Mouse (Mus musculus): ENCODE measurements around the gene Zfp865.

The Zfp865 gene

DNA sequence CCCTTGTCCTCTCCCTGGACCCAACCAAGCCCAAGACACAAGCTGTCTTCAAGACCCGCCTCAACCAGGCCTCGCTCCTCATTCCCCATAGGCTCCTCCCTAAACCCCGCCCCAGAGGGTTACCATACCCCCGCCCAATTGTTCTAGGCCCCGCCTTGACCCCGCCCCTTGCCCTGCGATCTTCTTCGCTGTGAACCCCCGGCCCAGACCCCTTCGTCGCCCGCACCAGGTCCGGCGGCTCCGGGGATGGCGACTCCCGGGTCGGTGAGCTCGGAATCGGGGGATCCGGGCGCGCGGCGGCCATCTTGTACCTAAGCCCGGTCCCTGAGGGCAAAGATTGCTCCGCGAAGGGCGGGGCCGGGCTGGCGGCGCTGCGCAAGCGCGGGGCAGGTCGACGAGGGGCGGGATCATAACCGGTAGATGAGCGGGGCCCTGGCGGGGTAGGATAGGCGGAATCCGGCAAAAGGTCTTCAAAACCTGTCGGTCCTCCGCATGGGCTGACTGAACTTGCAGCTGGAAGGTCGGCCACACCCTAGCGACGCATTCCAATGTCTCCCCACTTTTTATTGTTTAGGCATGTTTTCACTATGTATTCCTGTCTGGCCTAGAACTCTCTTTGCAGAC is 18.0 kb downstream of the Zfp865 start, which contains the start of gene Zfp784:
Gene Zfp784 (minus strand): TSS at position 338 of the 624 bp plus-strand sequence.
- in situ Hi-C loops (cut with MboI; ENCODE audit: low pct_unique_long_range_greater_than_20kb in 1 of 2, low sequenced_read_pairs in 2 of 2, unreplicated experiment in 1 of 2): no loop called here

DNA sequence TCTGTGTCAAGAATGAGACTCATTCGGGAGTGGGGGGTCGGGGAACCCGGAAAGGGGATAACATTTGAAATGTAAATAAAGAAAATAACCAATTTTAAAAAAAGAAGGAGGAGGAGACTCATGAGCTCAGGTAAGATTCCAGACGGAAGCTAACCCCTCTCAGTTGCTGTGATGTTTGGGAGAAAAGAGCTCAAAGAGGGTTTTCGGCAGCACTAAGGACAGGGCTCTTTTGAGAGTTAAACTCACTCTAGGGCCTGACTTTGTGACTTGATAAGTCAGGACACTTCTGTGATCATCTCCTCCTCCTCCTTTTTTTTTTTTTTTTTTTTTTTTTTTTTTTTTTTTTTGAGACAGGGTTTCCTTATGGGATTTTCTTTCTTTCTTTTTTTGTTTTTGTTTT is 18.8 kb downstream of the Zfp865 start:
- in situ Hi-C loops (cut with MboI; ENCODE audit: low pct_unique_long_range_greater_than_20kb in 1 of 2, low sequenced_read_pairs in 2 of 2, unreplicated experiment in 1 of 2): no loop called here

DNA sequence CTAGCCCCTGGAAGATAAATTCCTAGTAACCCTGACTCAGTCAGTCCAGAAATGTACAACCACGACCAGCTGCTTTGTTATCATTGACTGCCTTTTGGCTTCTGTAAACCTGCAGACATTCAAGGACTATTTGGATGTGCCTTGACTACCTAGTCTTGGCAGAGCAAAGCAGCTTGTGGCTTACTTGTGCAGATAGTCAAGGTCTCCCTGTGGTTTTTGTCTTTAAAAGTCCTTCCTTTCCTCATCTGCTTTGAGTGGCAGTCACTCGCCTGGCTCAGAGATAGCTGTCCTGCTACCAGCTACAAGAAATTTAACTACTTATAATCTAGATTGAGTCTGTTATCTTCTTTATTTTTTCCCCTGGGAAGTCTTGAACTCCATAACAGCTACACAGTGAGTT is 24.8 kb downstream of the Zfp865 start:
- in situ Hi-C loops (cut with MboI; ENCODE audit: low pct_unique_long_range_greater_than_20kb in 1 of 2, low sequenced_read_pairs in 2 of 2, unreplicated experiment in 1 of 2): loop anchor here in 1 of 2 experiments (5.0 kb wide), 1 partner anchor 103 kb away; no protein-coding TSS in a partner anchor

DNA sequence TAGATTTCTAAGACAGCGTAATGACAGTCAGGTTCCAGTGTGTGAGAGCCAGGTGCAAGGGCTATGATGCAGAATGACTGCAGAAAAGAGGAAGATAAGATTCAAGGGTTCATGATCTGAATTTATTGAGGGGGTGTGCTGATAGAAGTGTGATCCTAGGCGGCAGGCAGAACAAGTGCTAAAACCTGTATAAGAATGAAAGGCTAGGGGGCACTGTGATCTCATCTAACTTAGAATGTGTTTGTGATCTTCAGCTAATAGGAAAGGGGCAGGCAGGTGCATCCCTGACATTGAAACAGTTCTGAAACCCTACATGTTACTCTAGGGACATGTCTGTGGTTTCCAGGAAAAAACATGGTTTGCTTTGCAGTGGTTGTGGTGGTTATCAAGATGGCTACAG is 25.9 kb downstream of the Zfp865 start:
- in situ Hi-C loops (cut with MboI; ENCODE audit: low pct_unique_long_range_greater_than_20kb in 1 of 2, low sequenced_read_pairs in 2 of 2, unreplicated experiment in 1 of 2): loop anchor here in 1 of 2 experiments (5.0 kb wide), 1 partner anchor 104 kb away; no protein-coding TSS in a partner anchor

DNA sequence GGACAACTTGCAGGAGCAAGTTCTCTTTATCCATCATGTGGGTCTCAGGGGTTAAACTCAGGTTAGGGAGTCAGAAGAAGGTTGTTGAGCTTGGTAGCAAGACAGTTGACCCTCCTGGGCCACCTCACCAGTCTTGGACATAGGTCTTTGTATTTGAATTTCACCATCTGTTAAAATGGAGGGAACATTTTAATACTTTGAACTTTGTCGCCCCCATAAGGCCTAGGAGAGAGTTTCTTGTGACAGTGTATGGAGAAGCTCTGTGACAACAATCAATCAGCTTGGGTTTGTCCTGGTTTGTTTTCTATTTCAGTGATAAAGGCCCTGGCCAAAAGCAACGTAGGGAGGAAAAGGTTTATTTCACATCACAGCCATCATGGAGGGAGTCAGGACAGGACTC is 27.1 kb downstream of the Zfp865 start:
- in situ Hi-C loops (cut with MboI; ENCODE audit: low pct_unique_long_range_greater_than_20kb in 1 of 2, low sequenced_read_pairs in 2 of 2, unreplicated experiment in 1 of 2): loop anchor here in 1 of 2 experiments (5.0 kb wide), 1 partner anchor 105 kb away; no protein-coding TSS in a partner anchor

DNA sequence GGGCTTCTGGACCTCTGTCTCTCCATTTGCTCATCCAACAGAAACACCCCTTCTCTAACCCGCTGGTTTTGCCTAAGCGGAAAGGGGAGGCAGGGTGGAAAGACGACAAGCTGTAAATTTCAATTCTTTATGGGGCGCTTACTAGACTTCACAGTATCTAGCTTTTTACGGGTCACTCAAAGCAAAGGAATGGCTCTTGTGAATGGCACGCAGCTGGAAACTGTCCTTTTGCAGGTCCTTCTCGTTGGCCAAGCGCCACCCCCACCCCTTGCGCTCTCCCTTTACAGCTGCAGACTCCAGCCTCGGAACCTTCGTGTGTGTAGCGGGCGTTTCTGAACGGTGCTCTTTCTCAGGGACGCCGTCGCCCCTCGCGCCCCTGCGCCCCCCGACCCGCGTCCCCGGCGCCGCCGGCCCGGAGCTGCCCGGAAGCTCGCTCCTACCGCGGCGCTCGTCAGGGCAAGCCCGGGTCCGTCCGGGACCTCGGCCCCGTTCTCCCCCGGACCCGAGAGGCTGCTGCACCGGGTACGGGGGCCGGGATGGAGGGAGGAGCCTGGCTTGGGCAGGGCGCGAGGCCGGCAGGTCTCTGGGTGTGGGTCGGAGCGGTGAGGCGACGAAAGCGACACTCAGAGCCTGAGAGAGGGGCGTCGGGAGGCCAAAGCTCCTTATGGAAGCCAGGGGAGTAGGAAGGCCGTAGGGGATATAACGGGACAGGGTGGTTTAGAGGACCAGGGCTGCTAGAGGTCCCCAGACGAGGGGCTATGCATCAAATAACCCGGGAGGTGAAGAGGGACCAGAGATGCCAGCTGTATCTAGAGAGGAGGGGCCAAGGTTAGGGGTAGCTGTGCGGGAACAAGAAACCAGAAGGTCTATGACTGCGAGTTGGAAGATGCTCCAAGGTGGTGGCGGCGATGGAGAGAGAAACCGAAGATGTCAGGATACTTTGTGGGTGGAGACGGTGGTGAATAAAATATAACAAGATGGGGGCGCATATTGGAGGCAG is 31.3 kb downstream of the Zfp865 start, which contains the start of gene Zfp580:
Gene Zfp580 (plus strand): TSS at position 346 of the 1,000 bp plus-strand sequence.
- in situ Hi-C loops (cut with MboI; ENCODE audit: low pct_unique_long_range_greater_than_20kb in 1 of 2, low sequenced_read_pairs in 2 of 2, unreplicated experiment in 1 of 2): no loop called here

DNA sequence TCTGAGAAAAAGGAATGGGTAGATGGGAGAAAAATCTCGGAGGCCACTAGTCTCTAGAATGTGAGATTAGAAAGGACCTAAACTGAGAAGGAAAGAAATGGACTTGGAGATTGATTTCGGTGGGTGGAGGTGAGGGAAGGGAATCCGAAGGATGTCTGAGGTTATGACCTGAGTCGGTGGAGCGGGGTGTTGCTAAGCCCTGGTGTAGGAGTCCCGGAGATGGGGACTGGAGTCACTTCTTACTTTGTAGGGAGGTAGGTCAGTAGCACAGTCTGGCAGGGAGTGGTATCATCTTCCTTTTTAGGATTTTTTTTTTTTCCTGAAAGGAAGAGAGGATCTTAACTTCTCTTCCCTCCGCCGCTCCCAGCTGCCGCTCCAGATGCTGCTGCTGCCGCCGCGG is 32.3 kb downstream of the Zfp865 start:
- in situ Hi-C loops (cut with MboI; ENCODE audit: low pct_unique_long_range_greater_than_20kb in 1 of 2, low sequenced_read_pairs in 2 of 2, unreplicated experiment in 1 of 2): no loop called here

DNA sequence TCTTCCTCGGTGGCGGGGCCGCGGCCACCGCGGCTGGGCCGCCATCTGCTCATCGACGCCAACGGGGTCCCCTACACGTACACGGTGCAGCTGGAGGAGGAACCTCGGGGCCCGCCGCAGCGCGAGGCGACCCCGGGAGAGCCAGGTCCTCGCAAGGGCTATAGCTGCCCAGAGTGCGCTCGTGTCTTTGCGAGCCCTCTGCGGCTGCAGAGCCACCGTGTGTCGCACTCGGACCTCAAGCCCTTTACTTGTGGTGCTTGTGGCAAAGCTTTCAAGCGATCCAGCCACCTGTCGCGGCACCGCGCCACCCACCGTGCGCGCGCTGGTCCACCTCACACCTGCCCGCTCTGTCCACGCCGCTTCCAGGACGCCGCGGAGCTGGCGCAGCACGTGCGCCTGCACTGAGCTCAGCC is 32.8 kb downstream of the Zfp865 start:
- in situ Hi-C loops (cut with MboI; ENCODE audit: low pct_unique_long_range_greater_than_20kb in 1 of 2, low sequenced_read_pairs in 2 of 2, unreplicated experiment in 1 of 2): no loop called here

DNA sequence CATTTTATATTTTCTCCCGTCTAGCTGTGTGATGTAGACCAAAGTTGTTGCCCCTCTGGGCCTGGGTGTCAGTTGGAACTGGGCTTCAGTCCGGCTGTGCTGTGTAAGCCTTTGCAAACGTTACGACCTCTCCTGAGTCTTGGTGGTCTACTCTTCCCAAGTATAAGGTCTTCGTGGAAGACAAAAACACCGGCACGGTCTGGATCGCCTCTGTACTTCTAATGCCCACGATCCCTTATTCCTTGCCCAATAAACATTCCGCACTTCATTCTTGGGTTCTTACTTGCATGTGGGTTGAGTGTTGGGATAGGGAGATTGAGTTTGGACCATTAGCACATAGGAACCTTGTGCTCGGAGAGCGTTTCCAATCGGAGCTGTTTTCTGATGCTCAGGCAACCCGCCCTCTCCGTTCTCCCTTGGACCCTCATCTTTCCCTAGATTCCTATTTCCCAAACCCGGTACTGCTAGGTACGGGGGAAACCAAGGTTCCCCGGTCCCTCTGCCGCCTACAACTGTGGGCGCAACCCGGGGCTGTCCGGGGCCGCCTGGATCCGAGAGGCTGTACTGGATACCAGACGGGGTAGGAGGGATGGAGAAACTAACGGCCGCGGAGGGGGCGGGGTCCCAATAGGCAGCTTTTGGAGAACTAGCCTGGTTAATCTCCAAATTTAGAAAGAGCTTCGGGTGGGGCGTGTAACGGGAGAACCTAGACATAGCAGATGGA is 33.4 kb downstream of the Zfp865 start:
- in situ Hi-C loops (cut with MboI; ENCODE audit: low pct_unique_long_range_greater_than_20kb in 1 of 2, low sequenced_read_pairs in 2 of 2, unreplicated experiment in 1 of 2): no loop called here

DNA sequence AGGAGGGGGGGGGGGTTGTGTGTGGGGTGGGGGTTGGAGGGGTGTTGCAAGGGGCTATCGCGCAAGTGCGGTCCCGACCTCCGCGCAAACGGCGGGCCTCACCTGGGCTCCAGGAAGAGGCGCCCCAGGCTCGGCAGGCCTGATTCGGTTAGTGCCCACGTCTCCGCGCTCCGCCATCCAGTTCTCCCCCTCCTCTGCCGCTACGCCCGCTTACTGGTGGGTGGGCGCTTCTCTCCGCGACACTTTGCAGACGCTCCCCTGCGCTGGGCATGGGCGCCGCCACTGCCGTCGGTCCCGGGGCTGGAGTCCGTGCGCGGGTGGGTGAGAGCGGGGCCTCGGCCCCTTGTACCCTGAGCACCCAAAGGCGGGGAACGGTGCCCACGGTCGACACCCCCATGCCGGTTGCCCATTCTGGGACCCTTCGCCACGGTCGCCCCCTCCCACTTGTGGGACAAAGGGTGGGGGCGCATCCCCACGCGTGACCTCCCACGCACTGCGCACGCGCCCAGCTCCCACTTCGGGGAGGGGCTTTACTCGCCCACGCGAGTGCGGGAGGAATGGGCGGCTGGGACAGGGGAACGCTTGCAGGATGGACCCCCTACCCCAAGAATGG is 36.6 kb downstream of the Zfp865 start:
- in situ Hi-C loops (cut with MboI; ENCODE audit: low pct_unique_long_range_greater_than_20kb in 1 of 2, low sequenced_read_pairs in 2 of 2, unreplicated experiment in 1 of 2): no loop called here

DNA sequence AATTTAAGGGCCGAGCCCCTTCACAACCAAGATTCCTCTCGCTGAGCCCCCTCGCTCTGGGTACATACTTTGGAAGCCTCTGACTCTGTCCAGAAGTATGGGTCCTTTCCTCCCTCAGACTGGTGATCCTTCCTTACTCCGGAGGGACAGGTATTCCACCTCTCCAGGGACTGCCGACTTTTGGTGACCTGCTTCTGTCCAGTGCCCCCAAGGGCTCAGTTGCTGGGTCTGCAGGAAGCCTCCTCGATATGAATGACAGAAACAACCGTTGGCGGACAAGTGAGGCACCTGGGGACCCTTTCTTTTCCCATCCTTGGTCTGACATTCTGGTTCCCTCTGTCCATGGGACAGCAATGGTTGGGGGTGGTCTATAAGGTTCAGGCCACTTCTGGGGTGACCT is 37.2 kb downstream of the Zfp865 start:
- in situ Hi-C loops (cut with MboI; ENCODE audit: low pct_unique_long_range_greater_than_20kb in 1 of 2, low sequenced_read_pairs in 2 of 2, unreplicated experiment in 1 of 2): no loop called here

DNA sequence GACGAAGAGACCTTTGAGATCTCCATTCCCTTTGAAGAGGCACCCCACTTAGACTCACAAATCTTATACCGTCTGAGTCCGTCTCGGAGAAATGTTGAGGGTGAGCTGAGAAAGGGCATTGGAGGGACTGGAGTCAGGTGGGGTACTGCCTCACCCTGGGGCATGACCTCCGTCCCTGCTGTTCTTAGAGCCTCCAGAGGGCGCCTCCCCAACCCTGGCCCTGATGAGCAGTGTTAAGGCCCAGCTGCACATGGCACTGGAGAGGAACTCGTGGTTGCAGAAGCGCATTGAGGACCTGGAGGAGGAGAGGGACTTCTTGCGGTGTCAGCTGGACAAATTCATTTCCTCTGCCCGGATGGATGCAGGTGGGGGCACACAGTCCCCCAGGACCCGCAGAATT is 37.6 kb downstream of the Zfp865 start:
- in situ Hi-C loops (cut with MboI; ENCODE audit: low pct_unique_long_range_greater_than_20kb in 1 of 2, low sequenced_read_pairs in 2 of 2, unreplicated experiment in 1 of 2): no loop called here

DNA sequence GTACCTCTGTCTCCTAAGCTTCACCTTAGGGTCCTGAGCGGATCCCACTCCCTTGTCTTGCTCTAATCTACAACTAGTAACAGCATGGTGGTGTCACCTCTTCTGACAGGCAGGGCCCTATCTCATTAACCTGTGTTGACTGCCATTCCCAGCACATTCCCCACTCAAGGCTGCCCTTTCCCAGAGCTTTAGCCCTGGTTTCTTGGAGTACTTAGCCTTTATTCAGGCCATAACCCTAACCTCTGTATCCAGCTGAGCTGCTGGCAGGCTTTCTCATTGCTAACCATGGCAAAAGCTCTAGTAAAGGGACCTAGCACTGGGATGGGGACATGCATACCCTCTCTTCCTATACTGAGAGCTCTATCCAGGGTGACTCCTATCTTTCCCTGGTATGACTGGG is 38.5 kb downstream of the Zfp865 start:
- in situ Hi-C loops (cut with MboI; ENCODE audit: low pct_unique_long_range_greater_than_20kb in 1 of 2, low sequenced_read_pairs in 2 of 2, unreplicated experiment in 1 of 2): no loop called here

DNA sequence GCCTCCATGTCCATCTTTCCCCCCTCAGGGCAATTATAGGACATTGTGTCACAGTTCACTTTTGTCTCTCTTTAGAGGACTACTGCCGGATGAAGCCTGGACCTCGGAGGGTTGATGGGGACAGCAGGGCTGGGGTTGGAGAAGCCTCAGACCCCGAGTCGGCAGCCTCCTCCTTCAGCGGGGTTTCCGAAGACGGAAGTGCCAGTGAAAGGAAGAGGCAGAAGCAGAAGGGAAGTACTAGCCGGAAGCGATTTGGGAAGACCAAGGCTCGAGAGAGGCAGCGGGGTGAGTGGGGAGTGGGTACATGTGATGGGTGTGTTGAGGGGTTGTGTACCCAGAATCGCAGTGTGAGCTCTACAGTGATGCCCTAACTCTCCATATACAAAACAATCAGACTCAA is 39.2 kb downstream of the Zfp865 start:
- in situ Hi-C loops (cut with MboI; ENCODE audit: low pct_unique_long_range_greater_than_20kb in 1 of 2, low sequenced_read_pairs in 2 of 2, unreplicated experiment in 1 of 2): no loop called here

DNA sequence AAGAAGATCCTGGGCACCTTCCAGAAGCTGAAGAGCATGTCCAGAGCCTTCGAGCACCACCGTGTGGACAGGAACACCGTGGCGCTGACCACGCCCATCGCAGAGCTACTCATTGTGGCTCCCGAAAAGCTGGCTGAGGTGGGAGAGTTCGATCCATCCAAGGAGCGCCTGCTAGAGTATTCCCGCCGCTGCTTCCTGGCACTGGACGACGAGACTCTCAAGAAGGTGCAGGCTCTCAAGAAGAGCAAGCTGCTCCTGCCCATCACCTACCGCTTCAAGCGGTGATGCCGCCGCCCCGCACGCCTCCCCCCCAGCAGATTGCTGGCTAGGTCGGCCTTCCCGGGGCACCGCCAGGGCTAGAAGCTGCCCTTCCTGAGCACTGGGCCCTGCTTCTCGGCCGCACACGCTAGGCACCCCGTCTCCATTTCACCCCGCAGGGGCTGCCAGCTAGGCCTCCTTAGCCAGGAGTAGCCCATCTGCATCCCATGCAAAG is 40.1 kb downstream of the Zfp865 start:
- in situ Hi-C loops (cut with MboI; ENCODE audit: low pct_unique_long_range_greater_than_20kb in 1 of 2, low sequenced_read_pairs in 2 of 2, unreplicated experiment in 1 of 2): loop anchor here in 1 of 2 experiments (5.0 kb wide), 1 partner anchor 38 kb away; the partner anchor contains the start of genes Ccdc106 and Zfp865

DNA sequence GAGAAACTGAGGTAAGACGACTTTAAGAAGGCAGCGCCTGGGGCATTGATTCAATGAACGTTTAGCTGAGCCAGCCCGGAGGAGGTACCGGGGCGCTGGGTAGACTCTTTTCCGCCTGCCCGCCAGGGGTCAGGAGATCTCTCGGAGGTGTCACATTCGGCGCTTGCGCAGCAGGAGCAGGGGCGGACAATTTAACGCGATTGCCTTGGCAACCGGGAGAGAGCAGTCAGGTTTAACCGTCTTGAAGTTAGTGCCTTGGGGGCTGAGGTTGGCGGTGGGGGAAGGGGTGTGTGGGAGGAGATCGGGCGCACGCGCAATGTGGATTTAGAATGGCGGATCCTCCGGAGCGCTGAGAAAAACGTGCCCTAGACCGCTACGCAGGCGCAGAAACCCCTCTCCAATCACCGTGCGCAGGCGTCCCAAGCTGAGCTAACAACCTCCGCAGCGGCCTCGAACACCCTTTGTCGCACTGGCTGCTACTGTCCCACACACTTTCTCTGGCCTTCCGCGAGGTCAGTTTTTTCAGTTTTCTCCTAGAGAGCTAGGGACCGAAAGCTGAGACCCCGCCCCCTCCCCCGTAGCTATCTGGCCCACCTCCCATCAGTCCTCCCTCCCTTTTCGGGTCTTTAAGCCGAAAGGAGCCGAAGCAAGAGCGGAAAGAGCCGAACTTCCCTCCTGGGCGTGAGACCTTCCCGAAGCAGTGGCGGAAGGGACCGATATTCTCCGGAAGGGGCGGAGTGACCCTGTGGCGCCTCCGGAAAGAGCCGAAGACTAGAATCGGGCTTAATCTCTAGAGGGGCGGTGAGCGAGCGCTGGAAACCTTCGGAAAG is 41.0 kb downstream of the Zfp865 start:
- in situ Hi-C loops (cut with MboI; ENCODE audit: low pct_unique_long_range_greater_than_20kb in 1 of 2, low sequenced_read_pairs in 2 of 2, unreplicated experiment in 1 of 2): loop anchor here in 1 of 2 experiments (5.0 kb wide), 1 partner anchor 39 kb away; the partner anchor contains the start of genes Ccdc106 and Zfp865

DNA sequence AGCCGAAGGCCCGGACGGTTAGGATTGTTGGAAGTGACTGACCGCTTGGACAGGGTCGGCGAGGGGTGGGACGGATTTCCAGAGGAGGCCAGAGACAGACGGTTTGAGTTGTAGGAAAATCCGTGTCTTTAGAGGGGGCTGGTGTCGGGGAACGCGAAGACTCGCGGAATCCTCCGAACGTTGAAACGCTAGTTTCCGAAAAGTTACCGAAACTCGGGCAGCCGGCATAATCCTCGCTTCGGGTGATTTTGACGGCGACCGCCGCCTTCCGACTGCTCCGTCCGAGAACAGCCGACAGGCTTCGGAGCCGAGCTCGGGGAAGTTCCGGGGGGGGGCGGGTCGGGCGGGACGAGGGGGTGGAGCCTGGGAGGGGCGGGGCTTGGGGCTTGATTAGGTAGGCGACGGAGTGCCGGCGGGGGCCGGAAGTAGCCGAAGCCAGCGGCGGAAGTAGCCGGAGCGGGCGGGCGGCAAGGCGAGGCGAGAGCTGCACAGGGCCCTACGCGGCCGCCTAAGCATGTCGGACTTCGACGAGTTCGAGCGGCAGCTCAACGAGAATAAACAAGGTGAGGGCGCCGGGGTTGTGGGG is 41.7 kb downstream of the Zfp865 start, which contains the start of gene U2af2:
Gene U2af2 (plus strand): TSS at position 370 of the 586 bp plus-strand sequence.
- in situ Hi-C loops (cut with MboI; ENCODE audit: low pct_unique_long_range_greater_than_20kb in 1 of 2, low sequenced_read_pairs in 2 of 2, unreplicated experiment in 1 of 2): loop anchor here in 1 of 2 experiments (5.0 kb wide), 1 partner anchor 40 kb away; the partner anchor contains the start of genes Ccdc106 and Zfp865

All from mouse embryonic stem cell (cell line).